In the genomic region with DNA sequence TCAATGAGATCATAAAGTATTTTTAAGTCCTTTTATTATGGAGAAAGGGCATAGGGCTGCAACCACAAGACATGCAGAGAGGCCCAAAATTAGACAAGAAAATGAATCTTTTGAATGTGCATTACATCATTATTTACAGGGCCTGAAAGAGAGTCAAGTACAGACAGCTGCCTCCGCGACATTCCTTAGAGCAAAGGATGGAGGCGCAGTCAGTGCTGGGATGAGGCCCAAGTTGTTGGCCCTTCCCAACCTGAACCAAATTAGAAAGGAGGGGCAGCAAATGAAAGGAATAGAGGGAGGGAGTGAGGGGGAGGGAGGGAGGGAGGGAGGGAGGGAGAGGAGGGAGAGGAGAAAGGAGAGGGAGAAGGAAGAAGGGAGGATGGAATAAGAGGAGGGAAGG, we compare ENCODE assay signal across 20 mouse cellular contexts.
A peak's percentile ranks its signal among the peaks of the same experiment; 100 is the strongest.
DNase-seq lines count a peak whose midpoint lies in the region; ATAC-seq lines count a peak whose summit lies in the region.
"Had no signal": no experiment of that assay in that cellular context is flagged by ENCODE, and none has a peak within 500 bp of the region (broad histone marks: within the 10 kb centered on the region; RNA-seq: fewer than 3 reads in every experiment).

No protein-coding gene starts in this region.

- no peak overlapping the region for H3K9ac ChIP-seq in forebrain, embryonic 14.5 days (ENCODE audit: low read length)
- H3K9ac ChIP-seq in forebrain, embryonic 13.5 days, result no peak overlapping the region
- H3K9ac ChIP-seq in heart, embryonic 11.5 days (ENCODE audit: low read depth, low read length), result no peak overlapping the region
- H3K9ac ChIP-seq: forebrain, postnatal 0 days; heart, embryonic 12.5 days; hindbrain, embryonic 14.5 days; intestine, embryonic 15.5 days had no signal

- H3K4me2 ChIP-seq in forebrain, embryonic 14.5 days (ENCODE audit: low read length), result no peak overlapping the region
- H3K4me2 ChIP-seq in forebrain, embryonic 13.5 days, result no peak overlapping the region
- no peak overlapping the region for H3K4me2 ChIP-seq in heart, embryonic 11.5 days
- H3K4me2 ChIP-seq: heart, embryonic 12.5 days; hindbrain, embryonic 14.5 days; intestine, embryonic 15.5 days had no signal

- no peak overlapping the region for H3K27ac ChIP-seq in forebrain, embryonic 14.5 days (ENCODE audit: low read depth, low read length)
- H3K27ac ChIP-seq in forebrain, embryonic 13.5 days, result no peak overlapping the region
- H3K27ac ChIP-seq in heart, embryonic 11.5 days (ENCODE audit: low read depth, low read length), result no peak overlapping the region
- H3K27ac ChIP-seq: gastrocnemius, adult 2 months; heart, adult 2 months; hindbrain, embryonic 14.5 days; intestine, embryonic 15.5 days had no signal

- H3K27me3 ChIP-seq in forebrain, embryonic 14.5 days (replicated peaks; ENCODE audit: control insufficient read depth, insufficient read depth, low read length), result no peaks in the 10 kb centered on the region
- no peaks in the 10 kb centered on the region for H3K27me3 ChIP-seq in forebrain, embryonic 13.5 days
- H3K27me3 ChIP-seq in heart, embryonic 11.5 days (ENCODE audit: control insufficient read depth, insufficient read depth, low read length), result no peaks in the 10 kb centered on the region
- H3K27me3 ChIP-seq: heart, embryonic 12.5 days; intestine, embryonic 15.5 days; Patski had no signal

- no peaks in the 10 kb centered on the region for H3K4me1 ChIP-seq in forebrain, embryonic 14.5 days (ENCODE audit: control insufficient read depth, insufficient read depth, low read length)
- H3K4me1 ChIP-seq in forebrain, embryonic 13.5 days, result 0 out of 2 replicates have a peak, but pooled peaks cover 2% of the 10 kb centered on the region
- H3K4me1 ChIP-seq in heart, embryonic 11.5 days (ENCODE audit: control insufficient read depth, insufficient read depth, low read length), result peaks cover under 1% of the 10 kb centered on the region
- H3K4me1 ChIP-seq: intestine, embryonic 15.5 days had no signal

- no peaks in the 10 kb centered on the region for H3K9me3 ChIP-seq in forebrain, embryonic 14.5 days (replicated peaks; ENCODE audit: control insufficient read depth, low read length)
- no peaks in the 10 kb centered on the region for H3K9me3 ChIP-seq in forebrain, embryonic 13.5 days (replicated peaks)
- H3K9me3 ChIP-seq in heart, embryonic 11.5 days (replicated peaks; ENCODE audit: control insufficient read depth, low read length), result no peaks in the 10 kb centered on the region
- H3K9me3 ChIP-seq: intestine, embryonic 15.5 days had no signal

- no peaks in the 10 kb centered on the region for H3K36me3 ChIP-seq in forebrain, embryonic 14.5 days (ENCODE audit: control insufficient read depth, insufficient read depth, low read length)
- H3K36me3 ChIP-seq in forebrain, embryonic 13.5 days (ENCODE audit: poor library complexity, severe bottlenecking), result no peaks in the 10 kb centered on the region
- no peaks in the 10 kb centered on the region for H3K36me3 ChIP-seq in heart, embryonic 11.5 days (ENCODE audit: control insufficient read depth, insufficient read depth, low read length)
- H3K36me3 ChIP-seq: heart, embryonic 12.5 days; intestine, embryonic 15.5 days had no signal

- no peak overlapping the region for H3K4me3 ChIP-seq in forebrain, embryonic 14.5 days (ENCODE audit: low read depth, low read length)
- no peak overlapping the region for H3K4me3 ChIP-seq in forebrain, embryonic 13.5 days
- no peak overlapping the region for H3K4me3 ChIP-seq in heart, embryonic 11.5 days (ENCODE audit: low read depth, low read length)
- H3K4me3 ChIP-seq: gastrocnemius, adult 2 months; heart, adult 2 months; heart, embryonic 12.5 days; intestine, embryonic 15.5 days had no signal

- WGBS in forebrain, embryonic 14.5 days, result 39% methylated on average over 3 of the region's 3 CpGs
- 36% methylated on average over 3 of the region's 3 CpGs for WGBS in forebrain, embryonic 13.5 days
- WGBS in heart, embryonic 11.5 days (ENCODE audit: insufficient replicate concordance), result 84% methylated on average over 3 of the region's 3 CpGs

- peak; percentile 46; the same call in 1 of the 2 replicates for ATAC-seq in forebrain, embryonic 14.5 days
- no peak for ATAC-seq in forebrain, embryonic 13.5 days
- ATAC-seq in heart, embryonic 11.5 days (replicated peaks; ENCODE audit: insufficient number of reproducible peaks, low FRiP score, low TSS enrichment), result no peak
- ATAC-seq: activated CD4-positive, CD25-positive, alpha-beta regulatory T cell, adult 4 months; forebrain, postnatal 0 days; intestine, embryonic 15.5 days; Patski had no signal

- peak; percentile 29 for DNase-seq in forebrain, embryonic 14.5 days (ENCODE audit: low spot score)
- peak; percentile 31 for DNase-seq in heart, postnatal 4 days
- DNase-seq in lung, postnatal 10 days, result peak; percentile 50
- no peak for DNase-seq in lung, postnatal 36 days
- DNase-seq in layer of hippocampus, postnatal 14 days (ENCODE audit: low spot score in 2 of 2), result no peak
- DNase-seq: adrenal gland, postnatal 14 days; cerebellum, adult 18-20 months; cerebellum, adult 9-11 months; cerebellum, postnatal 36 days; forebrain, postnatal 0 days; gastrocnemius, adult 2 months; gastrocnemius, postnatal 36 days; heart, adult 2 months had no signal

Comparison
In these comparisons a context has a peak if more than half of its experiments do, and no peak if none do; other contexts are left out.
1. DNase-seq: peak in forebrain, embryonic 14.5 days (single experiment), heart, postnatal 4 days (single experiment) and lung, postnatal 10 days (single experiment); none in lung, postnatal 36 days (single experiment) and layer of hippocampus, postnatal 14 days (0 of 2).